Mouse (Mus musculus): Measurements from ENCODE around the gene Panx1.
A peak's percentile ranks its signal among the peaks of the same experiment; 100 is the strongest.

Gene Panx1

DNA sequence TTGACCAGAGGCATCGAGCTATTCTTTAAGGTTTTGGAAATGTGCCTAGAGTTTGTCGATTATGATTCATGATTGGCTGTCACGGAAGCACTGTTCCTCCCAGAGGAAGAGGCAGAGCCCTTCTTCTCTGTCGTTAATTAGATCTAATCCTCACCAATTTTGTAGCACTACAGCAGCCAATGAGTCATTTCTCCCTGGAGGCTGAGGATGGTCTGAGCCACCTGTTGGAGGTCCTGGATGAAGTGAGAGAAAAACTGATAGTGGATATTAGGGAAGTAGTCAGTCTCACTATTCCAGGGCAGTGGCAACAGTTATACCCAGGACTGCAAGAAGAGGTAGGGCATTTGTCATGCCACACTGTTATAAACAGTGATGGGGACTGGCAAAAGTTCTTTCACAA, 75.1 kb downstream of the Panx1 start:
- no peak for DNase-seq

DNA sequence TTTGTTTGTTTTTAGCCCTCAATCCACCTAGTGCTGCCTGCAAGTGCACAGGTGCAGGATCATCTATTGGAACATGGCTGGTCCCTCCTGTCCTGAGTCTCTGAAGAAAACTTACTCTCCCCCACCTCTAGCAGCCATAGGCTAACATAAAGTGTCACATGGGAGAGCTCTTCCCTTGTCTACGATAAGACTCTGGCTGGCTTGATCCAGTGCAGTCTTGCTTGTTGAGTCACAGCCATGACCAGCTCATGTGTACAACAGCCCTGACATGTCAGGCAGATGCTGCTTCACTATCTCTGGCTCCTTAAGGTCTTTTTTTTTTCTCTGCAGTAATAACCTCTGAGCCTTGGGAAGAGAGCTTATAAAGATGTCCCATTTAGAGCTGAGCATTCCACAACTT, 77.7 kb downstream of the Panx1 start:
- DNase-seq: no peak

DNA sequence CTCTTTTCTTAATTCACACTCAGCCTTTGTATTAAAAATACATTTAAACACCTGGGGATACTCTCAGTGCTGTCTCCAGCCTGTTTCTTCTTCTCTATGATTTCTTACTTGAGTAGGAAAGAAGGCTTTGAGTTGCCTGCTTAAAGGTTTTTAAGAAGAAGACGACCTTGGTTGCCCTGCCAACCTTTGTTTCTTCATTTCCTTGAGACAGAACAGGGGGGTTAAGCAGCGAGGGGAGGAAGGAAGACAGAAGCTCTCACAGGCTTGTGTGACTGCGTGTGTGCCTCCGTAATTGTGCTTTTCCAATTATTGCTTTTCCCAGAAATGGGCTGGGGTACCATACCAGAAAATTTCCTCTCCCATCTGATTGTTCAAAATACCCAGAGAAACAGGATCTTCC, 78.5 kb downstream of the Panx1 start:
- DNase-seq: peak; percentile 39

DNA sequence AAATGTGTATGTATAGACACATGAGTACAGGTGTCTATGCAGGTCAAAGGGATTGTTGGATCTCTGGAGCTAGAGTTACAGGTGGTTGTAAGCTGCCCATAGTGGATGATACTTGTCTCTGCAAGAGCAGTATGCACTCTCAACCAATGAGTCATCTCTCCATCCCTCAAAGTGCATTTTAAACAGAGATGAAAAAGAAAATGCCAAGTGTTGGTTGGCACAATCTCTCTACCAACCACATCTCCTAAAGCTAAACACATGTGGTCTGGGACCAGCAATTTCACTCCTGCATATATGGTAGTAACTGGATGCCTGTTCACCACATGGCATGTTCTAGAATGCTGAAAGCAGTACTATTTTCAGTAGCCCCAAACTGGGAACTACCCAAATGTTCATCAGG, 79.9 kb downstream of the Panx1 start:
- no peak for DNase-seq

DNA sequence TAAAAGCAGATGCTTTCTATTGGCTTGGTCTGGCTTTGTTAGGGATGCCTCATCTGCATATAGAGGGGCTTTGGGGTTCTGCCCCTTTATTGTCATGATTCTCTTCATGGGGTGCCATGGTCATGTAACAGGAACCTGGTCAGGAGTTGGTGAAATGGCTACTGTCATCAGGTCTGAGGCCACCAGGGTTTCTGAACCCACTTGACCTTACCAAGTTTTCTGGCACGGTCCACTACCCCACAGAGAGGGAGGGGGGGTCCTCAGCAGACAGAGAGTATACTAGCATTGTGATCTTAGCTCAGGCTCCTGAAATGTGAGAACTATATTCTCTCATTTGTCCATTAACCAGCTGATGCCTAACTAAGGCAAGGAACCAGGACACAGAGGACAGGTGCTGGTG, 82.5 kb downstream of the Panx1 start:
- no peak for DNase-seq

DNA sequence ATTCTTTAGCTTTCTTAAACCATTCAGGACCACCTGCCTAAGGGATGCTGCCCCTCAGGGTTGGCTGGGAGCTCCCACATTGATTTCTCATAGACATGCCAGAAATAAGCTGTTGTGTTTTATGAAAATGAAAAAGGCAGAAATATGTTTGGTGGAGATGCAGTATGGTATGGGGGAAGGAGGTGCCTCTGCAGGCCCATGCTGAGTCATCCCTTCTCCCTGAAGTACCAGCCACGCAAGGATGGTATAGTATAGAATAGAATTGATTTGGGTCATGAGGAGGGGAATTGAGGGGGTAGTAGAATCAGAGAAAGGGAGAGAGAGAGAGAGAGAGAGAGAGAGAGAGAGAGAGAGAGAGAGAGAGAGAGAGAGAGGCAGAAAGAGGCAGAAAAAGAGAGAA, 90.6 kb downstream of the Panx1 start:
- no peak for DNase-seq

Data from thymus, postnatal 4 days (tissue).